Mouse (Mus musculus) forebrain, embryonic 12.5 days (tissue): ENCODE results near the gene Aak1. TPM values are rescaled to one million over a fixed set of nuclear protein-coding genes. Genes with fewer than 3 reads are reported as not detected.
A peak's percentile ranks its signal among the peaks of the same experiment; 100 is the strongest.
"Not testable (repeated sequence)": the region's sequence is repeated elsewhere in the genome, so short reads cannot be mapped to it uniquely, and the experiment has no call there.

Experiments
- ATAC-seq: fragments of 200-750 bp; cut with Nextera tagmentation; 2 replicates; pipeline ENCODE4 v1.8.0; 2017; ENCODE audit warnings: moderate TSS enrichment; ENCODE audit not compliant: low FRiP score
- H3K27ac ChIP-seq: fragments of 300-500 bp; sonication (generic); 2 replicates; pipeline ENCODE4 v1.5.1; 2016; ENCODE audit warnings: mild to moderate bottlenecking
- H3K27me3 ChIP-seq: fragments of 300-500 bp; sonication (generic); 2 replicates; pipeline ENCODE4 v1.6.1; 2016; ENCODE audit warnings: mild to moderate bottlenecking
- H3K36me3 ChIP-seq: fragments of 300-500 bp; sonication (generic); replicated peaks from 2 replicates; pipeline ENCODE4 v1.6.1; 2016; ENCODE audit warnings: mild to moderate bottlenecking
- H3K4me1 ChIP-seq: fragments of 300-500 bp; sonication (generic); 2 replicates; pipeline ENCODE4 v1.6.1; 2016
- H3K4me2 ChIP-seq: fragments of 300-500 bp; sonication (generic); 2 replicates; pipeline ENCODE4 v1.6.1; 2016; ENCODE audit warnings: mild to moderate bottlenecking, moderate library complexity
- H3K4me3 ChIP-seq: fragments of 300-500 bp; sonication (generic); replicated peaks from 2 replicates; pipeline ENCODE4 v1.5.1; 2016; ENCODE audit warnings: mild to moderate bottlenecking
- H3K9ac ChIP-seq: fragments of 300-500 bp; sonication (generic); 2 replicates; pipeline ENCODE4 v1.6.1; 2016; ENCODE audit warnings: mild to moderate bottlenecking
- H3K9me3 ChIP-seq: fragments of 300-500 bp; sonication (generic); 2 replicates; pipeline ENCODE4 v1.6.1; 2016
- WGBS: fragments of 180-500 bp; shearing (Covaris S2); methylation state at CpG from one replicate; pipeline ENCODE4 v1.1.7; 2016; 5-methylcytosine and 5-hydroxymethylcytosine counted together
- polyA plus RNA-seq: library from polyadenylated mRNA; unstranded; fragments of >200 nt; fragmentation: Nextera tagmentation; extraction: Ambion mirVana; gene quantifications from 2 replicates; pipeline ENCODE4 v1.2.1, GENCODE M21; 2016

The Aak1 gene
- polyA plus RNA-seq, 1 experiment from 2014 or later = 29.7 TPM

DNA sequence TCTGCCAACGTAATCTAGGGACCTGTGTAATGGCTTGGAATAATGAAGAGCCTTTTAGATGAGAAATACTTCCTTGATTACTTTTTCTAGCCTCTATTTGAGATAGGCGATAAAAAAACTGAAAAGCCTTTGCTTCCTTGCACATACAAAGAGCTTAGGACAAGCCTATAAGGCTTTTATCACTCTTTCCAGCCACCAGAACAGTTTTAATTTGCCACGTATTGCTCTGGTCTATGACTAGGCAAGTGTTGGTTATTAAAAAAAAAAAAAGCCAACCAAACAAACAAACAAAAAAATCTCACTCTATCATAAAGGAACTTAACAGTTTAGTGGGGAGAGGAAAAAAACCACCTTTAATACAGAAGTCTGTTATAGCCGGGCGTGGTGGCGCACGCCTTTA lies 192.1 kb downstream of the Aak1 start:
- Histone ChIP-seq H3K4me3 (no peak overlapping the region), H3K9me3 (no peaks in the 10 kb centered on the region), H3K36me3 (no peaks in the 10 kb centered on the region), H3K9ac (no peak overlapping the region), H3K27ac (no peak overlapping the region), H3K27me3 (no peaks in the 10 kb centered on the region), H3K4me2 (peak overlapping the region; percentile 76; the same call in 1 of the 2 replicates), H3K4me1 (peaks cover 9% of the 10 kb centered on the region)
- ATAC-seq = no peak
- WGBS = 90% methylated on average over 7 of the region's 7 CpGs

- no peaks in the 10 kb centered on the region for H3K9me3 ChIP-seq
- peak overlapping the region; percentile 76 for H3K4me2 ChIP-seq
- H3K36me3 ChIP-seq = no peaks in the 10 kb centered on the region
- H3K9ac ChIP-seq = peak overlapping the region; percentile 87
- H3K27me3 ChIP-seq = no peaks in the 10 kb centered on the region
- peak overlapping the region; percentile 73 for H3K4me3 ChIP-seq
- peaks cover 9% of the 10 kb centered on the region for H3K4me1 ChIP-seq
- peak; percentile 2; the same call in 1 of the 2 replicates for ATAC-seq
- H3K27ac ChIP-seq = peak overlapping the region; percentile 96
- under 1% methylated on average over 11 of the region's 11 CpGs for WGBS
Measured at GRCm38 (mm10) chr6:87042004-87042336, 192.7 kb downstream of the Aak1 start.

- Histone ChIP-seq H3K4me2 (peak within 1 kb of the TSS; percentile 76), H3K9me3 (no peaks in the 10 kb centered on the region), H3K27ac (peak within 1 kb of the TSS; percentile 96), H3K36me3 (no peaks in the 10 kb centered on the region), H3K4me3 (peak within 1 kb of the TSS; percentile 73), H3K9ac (peak within 1 kb of the TSS; percentile 87), H3K4me1 (peaks cover 9% of the 10 kb centered on the region), H3K27me3 (no peaks in the 10 kb centered on the region)
- ATAC-seq = peak; percentile 96
- under 1% methylated on average over 68 of the region's 68 CpGs for WGBS
Measured at GRCm38 (mm10) chr6:87042337-87043130, 193.2 kb downstream of the Aak1 start, which contains the start of gene Gfpt1. Gfpt1 (plus strand) TSS chr6:87042846.

DNA sequence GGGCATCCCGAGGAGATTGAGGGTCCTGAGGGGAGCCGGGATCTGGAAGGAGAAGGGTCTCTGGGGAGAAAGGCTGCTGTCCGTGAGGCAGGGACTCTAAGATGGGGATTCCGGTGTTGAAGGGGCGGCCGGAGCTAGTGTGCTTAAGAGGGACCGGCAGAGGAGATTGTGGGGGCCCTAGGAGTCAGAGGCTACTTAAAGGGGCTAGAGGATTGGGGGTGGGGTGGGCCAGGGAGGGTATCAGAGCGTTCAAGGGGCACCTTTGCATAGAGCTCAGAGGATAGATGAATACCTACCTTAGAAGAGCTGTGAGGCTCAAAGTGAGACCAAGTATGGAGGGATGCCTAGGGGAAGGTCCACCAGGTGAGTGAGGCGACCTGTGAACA lies 193.8 kb downstream of the Aak1 start:
- peak overlapping the region; percentile 76 for H3K4me2 ChIP-seq
- ATAC-seq = peak; percentile 2; the same call in 1 of the 2 replicates
- H3K4me3 ChIP-seq = peak overlapping the region; percentile 73
- peaks cover 9% of the 10 kb centered on the region for H3K4me1 ChIP-seq
- no peaks in the 10 kb centered on the region for H3K27me3 ChIP-seq
- peak overlapping the region; percentile 96 for H3K27ac ChIP-seq
- 0 out of 2 replicates have a peak, but pooled peaks cover 3% of the 10 kb centered on the region for H3K36me3 ChIP-seq
- 5% methylated on average over 9 of the region's 9 CpGs for WGBS
- H3K9ac ChIP-seq = peak overlapping the region; percentile 87
- H3K9me3 ChIP-seq = no peaks in the 10 kb centered on the region

GRCm38 (mm10) chr6:87044895-87045294 lies 195.6 kb downstream of the Aak1 start:
- WGBS = 84% methylated on average over 2 of the region's 2 CpGs
- Histone ChIP-seq H3K27me3 (no peaks in the 10 kb centered on the region), H3K9me3 (no peaks in the 10 kb centered on the region), H3K27ac (no peak overlapping the region), H3K4me3 (no peak overlapping the region), H3K9ac (no peak overlapping the region), H3K36me3 (0 out of 2 replicates have a peak, but pooled peaks cover 4% of the 10 kb centered on the region), H3K4me2 (no peak overlapping the region), H3K4me1 (peaks cover 9% of the 10 kb centered on the region)
- ATAC-seq = no peak

GRCm38 (mm10) chr6:87045507-87045906 lies 196.2 kb downstream of the Aak1 start:
- no peaks in the 10 kb centered on the region for H3K9me3 ChIP-seq
- peaks cover 9% of the 10 kb centered on the region for H3K4me1 ChIP-seq
- 0 out of 2 replicates have a peak, but pooled peaks cover 4% of the 10 kb centered on the region for H3K36me3 ChIP-seq
- no peak overlapping the region for H3K9ac ChIP-seq
- no peaks in the 10 kb centered on the region for H3K27me3 ChIP-seq
- no peak overlapping the region for H3K4me2 ChIP-seq
- no peak for ATAC-seq
- no peak overlapping the region for H3K27ac ChIP-seq
- 68% methylated on average over 3 of the region's 3 CpGs for WGBS
- no peak overlapping the region for H3K4me3 ChIP-seq

DNA sequence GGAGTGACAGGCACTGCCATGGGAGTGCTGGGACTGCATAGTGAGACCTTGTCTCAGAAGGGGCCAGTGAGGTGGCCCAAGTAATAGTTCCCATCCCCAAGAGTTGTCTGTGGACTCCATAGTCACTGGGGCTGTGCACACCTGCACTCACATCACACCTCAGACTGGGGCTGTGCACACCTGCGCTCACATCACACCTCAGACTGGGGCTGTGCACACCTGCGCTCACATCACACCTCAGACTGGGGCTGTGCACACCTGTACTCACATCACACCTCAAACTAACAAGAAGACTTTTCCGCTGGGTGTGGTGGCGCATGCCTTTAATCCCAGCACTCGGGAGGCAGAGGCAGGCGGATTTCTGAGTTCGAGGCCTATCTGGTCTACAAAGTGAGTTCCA lies 199.4 kb downstream of the Aak1 start:
- not testable (repeated sequence) for H3K27ac ChIP-seq, H3K4me3 ChIP-seq, H3K4me2 ChIP-seq, H3K27me3 ChIP-seq, ATAC-seq, H3K4me1 ChIP-seq, H3K9ac ChIP-seq, H3K9me3 ChIP-seq
- H3K36me3 ChIP-seq = peaks cover 28% of the 10 kb centered on the region
- WGBS = 97% methylated on average over 7 of the region's 7 CpGs

GRCm38 (mm10) chr6:87051886-87052425 lies 202.6 kb downstream of the Aak1 start:
- Histone ChIP-seq H3K27ac (no peak overlapping the region), H3K27me3 (no peaks in the 10 kb centered on the region), H3K9me3 (no peaks in the 10 kb centered on the region), H3K4me3 (no peak overlapping the region), H3K4me1 (no peaks in the 10 kb centered on the region), H3K9ac (no peak overlapping the region), H3K4me2 (no peak overlapping the region), H3K36me3 (peaks cover 51% of the 10 kb centered on the region)
- ATAC-seq = no peak
- 94% methylated on average over 10 of the region's 10 CpGs for WGBS

Other genes with a start within 250 kb of the Aak1 start
- gene Asprv1, start 221.4 kb upstream of the Aak1 start, polyA plus RNA-seq = 0.52 and 0.87 TPM in 2 replicates
- 23.8 and 26.8 TPM in 2 replicates for gene Mxd1, start 180.4 kb upstream of the Aak1 start, polyA plus RNA-seq
- gene Snrnp27, start 165.0 kb upstream of the Aak1 start, polyA plus RNA-seq = 136 and 139 TPM in 2 replicates
- gene Gmcl1, start 116.1 kb upstream of the Aak1 start, polyA plus RNA-seq = 52.2 and 52.9 TPM in 2 replicates
- gene Anxa4, start 55.9 kb upstream of the Aak1 start, polyA plus RNA-seq = 4.1 and 6.1 TPM in 2 replicates
- 83.3 and 86.4 TPM in 2 replicates for gene Nfu1, start 159.7 kb downstream of the Aak1 start, polyA plus RNA-seq
- gene Gfpt1, start 193.3 kb downstream of the Aak1 start, polyA plus RNA-seq = 18.7 and 20.3 TPM in 2 replicates